Mouse (Mus musculus): ENCODE data around the gene Trrap.

Trrap gene

GRCm38 (mm10) chr5:144786464-144786863 lies 18.9 kb downstream of the Trrap start:
- no peak for DNase-seq (ENCODE audit: low spot score)

- DNase-seq (ENCODE audit: low spot score), result no peak
Measured at GRCm38 (mm10) chr5:144793374-144793773, 25.8 kb downstream of the Trrap start.

- no peak for DNase-seq (ENCODE audit: low spot score)
Measured at GRCm38 (mm10) chr5:144794687-144795086, 27.2 kb downstream of the Trrap start.

GRCm38 (mm10) chr5:144797116-144797515 lies 29.6 kb downstream of the Trrap start:
- no peak for DNase-seq (ENCODE audit: low spot score)

- DNase-seq (ENCODE audit: low spot score), result no peak
Measured at GRCm38 (mm10) chr5:144803066-144803465, 35.5 kb downstream of the Trrap start.

GRCm38 (mm10) chr5:144804181-144804580 lies 36.6 kb downstream of the Trrap start:
- no peak for DNase-seq (ENCODE audit: low spot score)

GRCm38 (mm10) chr5:144806931-144807330 lies 39.4 kb downstream of the Trrap start:
- no peak for DNase-seq (ENCODE audit: low spot score)

- no peak for DNase-seq (ENCODE audit: low spot score)
Measured at GRCm38 (mm10) chr5:144828365-144829102, 61.0 kb downstream of the Trrap start.

- DNase-seq (ENCODE audit: low spot score), result no peak
Measured at GRCm38 (mm10) chr5:144829631-144830030, 62.1 kb downstream of the Trrap start.

GRCm38 (mm10) chr5:144831840-144832469 lies 64.4 kb downstream of the Trrap start:
- no peak for DNase-seq (ENCODE audit: low spot score)

GRCm38 (mm10) chr5:144836100-144836499 lies 68.6 kb downstream of the Trrap start:
- DNase-seq (ENCODE audit: low spot score), result no peak

- no peak for DNase-seq (ENCODE audit: low spot score)
Measured at GRCm38 (mm10) chr5:144845352-144845751, 77.8 kb downstream of the Trrap start.

- DNase-seq (ENCODE audit: low spot score), result no peak
Measured at GRCm38 (mm10) chr5:144848735-144849134, 81.2 kb downstream of the Trrap start.

- no peak for DNase-seq (ENCODE audit: low spot score)
Measured at GRCm38 (mm10) chr5:144849932-144850331, 82.4 kb downstream of the Trrap start.

- no peak for DNase-seq (ENCODE audit: low spot score)
Measured at GRCm38 (mm10) chr5:144851820-144852219, 84.3 kb downstream of the Trrap start.

GRCm38 (mm10) chr5:144853931-144854330 lies 86.4 kb downstream of the Trrap start:
- DNase-seq (ENCODE audit: low spot score), result no peak

GRCm38 (mm10) chr5:144855936-144856335 lies 88.4 kb downstream of the Trrap start:
- no peak for DNase-seq (ENCODE audit: low spot score)

GRCm38 (mm10) chr5:144858527-144858926 lies 91.0 kb downstream of the Trrap start:
- DNase-seq (ENCODE audit: low spot score), result no peak

- DNase-seq (ENCODE audit: low spot score), result no peak
Measured at GRCm38 (mm10) chr5:144859284-144859683, 91.8 kb downstream of the Trrap start.

GRCm38 (mm10) chr5:144860913-144861312 lies 93.4 kb downstream of the Trrap start:
- DNase-seq (ENCODE audit: low spot score), result no peak

- DNase-seq (ENCODE audit: low spot score), result no peak
Measured at GRCm38 (mm10) chr5:144866923-144867322, 99.4 kb downstream of the Trrap start.

- no peak for DNase-seq (ENCODE audit: low spot score)
Measured at GRCm38 (mm10) chr5:144869466-144869865, 101.9 kb downstream of the Trrap start.

- no peak for DNase-seq (ENCODE audit: low spot score)
Measured at GRCm38 (mm10) chr5:144870782-144871181, 103.2 kb downstream of the Trrap start.

GRCm38 (mm10) chr5:144871775-144872174 lies 104.2 kb downstream of the Trrap start:
- DNase-seq (ENCODE audit: low spot score), result no peak
